ENCODE assay signal across 15 mouse cellular contexts in the genomic region with DNA sequence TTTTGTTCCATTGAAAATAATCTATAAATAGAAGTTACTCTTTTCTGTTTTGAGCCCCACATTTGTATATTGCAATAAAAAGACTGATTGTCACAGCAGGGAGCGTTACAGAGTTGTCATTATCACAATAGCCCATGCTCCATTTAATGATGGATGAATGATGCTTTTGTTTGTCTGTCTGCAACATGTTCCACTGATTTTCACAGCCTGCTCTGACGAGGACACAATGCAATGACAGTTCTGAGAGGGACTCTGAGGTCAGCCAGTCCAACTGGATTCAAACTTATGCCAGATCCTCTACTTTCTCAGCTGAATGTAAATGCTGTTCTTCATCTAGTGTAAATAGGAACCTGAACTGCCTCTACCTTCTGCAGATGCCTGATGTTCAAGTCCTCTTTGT.
A peak's percentile ranks its signal among the peaks of the same experiment; 100 is the strongest.
DNase-seq lines count a peak whose midpoint lies in the region; ATAC-seq lines count a peak whose summit lies in the region.
"Had no signal": no experiment of that assay in that cellular context is flagged by ENCODE, and none has a peak within 500 bp of the region (broad histone marks: within the 10 kb centered on the region; RNA-seq: fewer than 3 reads in every experiment).

No protein-coding gene starts in this region.

- no peak overlapping the region for H3K27ac ChIP-seq in hindbrain, embryonic 11.5 days (ENCODE audit: low read depth, low read length)
- H3K27ac ChIP-seq in hindbrain, embryonic 14.5 days = no peak overlapping the region
- no peak overlapping the region for H3K27ac ChIP-seq in hindbrain, embryonic 16.5 days (ENCODE audit: low read depth, low read length)
- H3K27ac ChIP-seq in liver, embryonic 12.5 days = no peak overlapping the region
- H3K27ac ChIP-seq: gastrocnemius, adult 2 months; kidney, embryonic 15.5 days; layer of hippocampus, adult 2 months had no signal

- no peaks in the 10 kb centered on the region for H3K27me3 ChIP-seq in hindbrain, embryonic 11.5 days (ENCODE audit: control insufficient read depth, insufficient read depth, low read length)
- no peaks in the 10 kb centered on the region for H3K27me3 ChIP-seq in hindbrain, embryonic 14.5 days (ENCODE audit: control insufficient read depth, insufficient read depth, low read length)
- no peaks in the 10 kb centered on the region for H3K27me3 ChIP-seq in hindbrain, embryonic 16.5 days (replicated peaks; ENCODE audit: control insufficient read depth, insufficient read depth, low read length)
- no peaks in the 10 kb centered on the region for H3K27me3 ChIP-seq in liver, embryonic 12.5 days (replicated peaks)
- H3K27me3 ChIP-seq: kidney, embryonic 15.5 days had no signal

- H3K36me3 ChIP-seq in hindbrain, embryonic 11.5 days (ENCODE audit: control insufficient read depth, insufficient read depth, low read length) = no peaks in the 10 kb centered on the region
- H3K36me3 ChIP-seq in hindbrain, embryonic 14.5 days (replicated peaks; ENCODE audit: control insufficient read depth, insufficient read depth) = no peaks in the 10 kb centered on the region
- no peaks in the 10 kb centered on the region for H3K36me3 ChIP-seq in hindbrain, embryonic 16.5 days (ENCODE audit: control insufficient read depth, insufficient read depth, low read length)
- H3K36me3 ChIP-seq in liver, embryonic 12.5 days = no peaks in the 10 kb centered on the region
- H3K36me3 ChIP-seq: kidney, embryonic 15.5 days had no signal

- peak; percentile 51; the same call in 1 of the 2 replicates for ATAC-seq in hindbrain, embryonic 11.5 days (ENCODE audit: low FRiP score)
- no peak for ATAC-seq in hindbrain, embryonic 14.5 days (ENCODE audit: low FRiP score)
- ATAC-seq in hindbrain, embryonic 16.5 days = 0 out of 2 replicates have a peak, but pooled peaks have one; percentile 30
- ATAC-seq in liver, embryonic 12.5 days = no peak

- H3K9ac ChIP-seq in hindbrain, embryonic 11.5 days (ENCODE audit: low read depth, low read length) = no peak overlapping the region
- H3K9ac ChIP-seq in hindbrain, embryonic 14.5 days = no peak overlapping the region
- no peak overlapping the region for H3K9ac ChIP-seq in hindbrain, embryonic 16.5 days (ENCODE audit: low read depth, low read length)
- no peak overlapping the region for H3K9ac ChIP-seq in liver, embryonic 12.5 days
- H3K9ac ChIP-seq: kidney, embryonic 15.5 days had no signal

- peak; percentile 41 for DNase-seq in hindbrain, embryonic 11.5 days (ENCODE audit: low spot score)
- DNase-seq in hindbrain, embryonic 14.5 days (ENCODE audit: low spot score) = no peak
- peak; percentile 48 for DNase-seq in embryo, embryonic 10 days (ENCODE audit: low spot score)
- DNase-seq in retina, embryonic 14.5 days (ENCODE audit: low spot score) = peak; percentile 86
- no peak for DNase-seq in lung, postnatal 25 days (ENCODE audit: low spot score)
- no peak for DNase-seq in frontal cortex, postnatal 10 days (ENCODE audit: low spot score in 2 of 2)
- DNase-seq: adrenal gland, adult 2 months; B cell, adult 2 months; gastrocnemius, adult 2 months; heart, adult 18-20 months; lung, adult 2 months had no signal

- 33% methylated on average over 2 of the region's 2 CpGs for WGBS in hindbrain, embryonic 11.5 days
- 6% methylated on average over 2 of the region's 2 CpGs for WGBS in hindbrain, embryonic 14.5 days
- WGBS in hindbrain, embryonic 16.5 days = 12% methylated on average over 2 of the region's 2 CpGs
- WGBS in liver, embryonic 12.5 days (ENCODE audit: insufficient replicate concordance) = 42% methylated on average over 2 of the region's 2 CpGs

- no peak overlapping the region for H3K4me3 ChIP-seq in hindbrain, embryonic 11.5 days (ENCODE audit: low read depth, low read length)
- H3K4me3 ChIP-seq in hindbrain, embryonic 14.5 days (replicated peaks; ENCODE audit: low read length) = no peak overlapping the region
- no peak overlapping the region for H3K4me3 ChIP-seq in hindbrain, embryonic 16.5 days (ENCODE audit: low read length)
- no peak overlapping the region for H3K4me3 ChIP-seq in liver, embryonic 12.5 days
- H3K4me3 ChIP-seq: gastrocnemius, adult 2 months; kidney, embryonic 15.5 days; layer of hippocampus, adult 2 months had no signal

- H3K9me3 ChIP-seq in hindbrain, embryonic 11.5 days (ENCODE audit: control insufficient read depth, low read length) = no peaks in the 10 kb centered on the region; the same call in 1 of the 2 replicates
- H3K9me3 ChIP-seq in hindbrain, embryonic 14.5 days (ENCODE audit: control insufficient read depth, low read length) = no peaks in the 10 kb centered on the region
- no peaks in the 10 kb centered on the region for H3K9me3 ChIP-seq in hindbrain, embryonic 16.5 days (ENCODE audit: control insufficient read depth, low read length)
- no peaks in the 10 kb centered on the region for H3K9me3 ChIP-seq in liver, embryonic 12.5 days (replicated peaks)
- H3K9me3 ChIP-seq: kidney, embryonic 15.5 days had no signal

- no peaks in the 10 kb centered on the region for H3K4me1 ChIP-seq in hindbrain, embryonic 11.5 days (replicated peaks; ENCODE audit: control insufficient read depth, insufficient read depth, low read length)
- H3K4me1 ChIP-seq in hindbrain, embryonic 14.5 days (replicated peaks; ENCODE audit: control insufficient read depth, insufficient read depth, low read length) = no peaks in the 10 kb centered on the region
- H3K4me1 ChIP-seq in hindbrain, embryonic 16.5 days (ENCODE audit: control insufficient read depth, insufficient read depth, low read depth, low read length) = no peaks in the 10 kb centered on the region
- no peaks in the 10 kb centered on the region for H3K4me1 ChIP-seq in liver, embryonic 12.5 days
- H3K4me1 ChIP-seq: kidney, embryonic 15.5 days had no signal

- H3K4me2 ChIP-seq in hindbrain, embryonic 11.5 days (replicated peaks; ENCODE audit: low read depth, low read length) = no peak overlapping the region
- no peak overlapping the region for H3K4me2 ChIP-seq in hindbrain, embryonic 14.5 days (replicated peaks)
- H3K4me2 ChIP-seq in hindbrain, embryonic 16.5 days (ENCODE audit: low read length) = no peak overlapping the region
- H3K4me2 ChIP-seq in liver, embryonic 12.5 days = no peak overlapping the region
- H3K4me2 ChIP-seq: kidney, embryonic 15.5 days had no signal

Comparison
In these comparisons a context has a peak if more than half of its experiments do, and no peak if none do; other contexts are left out.
1. ATAC-seq: peak in hindbrain, embryonic 11.5 days (single experiment) and hindbrain, embryonic 16.5 days (single experiment); none in hindbrain, embryonic 14.5 days (single experiment) and liver, embryonic 12.5 days (single experiment).
2. DNase-seq: peak in hindbrain, embryonic 11.5 days (single experiment), embryo, embryonic 10 days (single experiment) and retina, embryonic 14.5 days (single experiment); none in hindbrain, embryonic 14.5 days (single experiment), lung, postnatal 25 days (single experiment) and frontal cortex, postnatal 10 days (0 of 2).